7 mouse cellular contexts compared by ENCODE assay signal in the genomic region with DNA sequence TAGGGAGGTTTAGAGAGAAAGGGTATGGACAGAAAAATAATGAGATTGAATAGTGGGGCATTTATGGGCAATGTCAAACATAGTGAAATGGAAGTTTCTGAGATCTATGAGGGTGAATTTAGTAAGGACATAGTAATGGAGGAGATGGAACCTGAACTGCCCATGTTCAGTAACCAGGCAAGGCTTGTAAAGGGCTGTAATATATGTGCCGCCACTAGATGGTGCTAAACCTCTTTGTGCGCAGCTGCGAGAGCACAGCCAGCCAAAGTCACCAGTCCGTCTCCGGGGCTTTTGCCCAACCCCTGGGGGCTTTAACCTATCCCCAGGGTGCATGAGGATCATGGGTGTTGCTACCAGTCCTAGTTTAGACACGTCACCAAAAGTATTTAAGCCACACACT.
DNase-seq lines count a peak whose midpoint lies in the region; ATAC-seq and TF ChIP-seq lines count a peak whose summit lies in the region.
"Not testable (repeated sequence)": the region's sequence is repeated elsewhere in the genome, so short reads cannot be mapped to it uniquely, and the experiment has no call there.

No protein-coding gene starts in this region.

- peak; percentile 20 to 77 for DNase-seq in adrenal gland, adult (ENCODE audit: inconsistent age in 2 of 2, low spot score in 1 of 2)
- peak; percentile 7 for DNase-seq in kidney, adult 11 months
- peak; percentile 37 to 46 for DNase-seq in left cerebral cortex, adult 2 months (ENCODE audit: extremely low spot score in 1 of 2, low spot score in 2 of 2)
- DNase-seq in midbrain, embryonic 11.5 days (ENCODE audit: low spot score, missing footprints): peak; percentile 89
- DNase-seq in spleen, adult 2 months (ENCODE audit: low read depth in 1 of 2, low spot score in 2 of 2): peak; percentile 2 to 54

- not testable (repeated sequence) for H3K27ac ChIP-seq in left cerebral cortex, adult 2 months; midbrain, embryonic 11.5 days (ENCODE audit: low read depth, low read length); spleen, adult 2 months (ENCODE audit: insufficient read depth, low read length)

- peak; percentile 76 for ATAC-seq in common myeloid progenitor, adult 5-6 weeks (replicated peaks; ENCODE audit: low read depth, poor library complexity, severe bottlenecking)
- peak; percentile 78 for ATAC-seq in granulocyte monocyte progenitor cell, adult 5-6 weeks (replicated peaks; ENCODE audit: poor library complexity, severe bottlenecking)
- peak; percentile 81 for ATAC-seq in midbrain, embryonic 11.5 days (ENCODE audit: low FRiP score)

- H3K4me3 ChIP-seq in left cerebral cortex, adult 2 months; midbrain, embryonic 11.5 days (ENCODE audit: low read depth, low read length); spleen, adult 2 months (ENCODE audit: extremely low read depth, insufficient read depth, insufficient read length): not testable (repeated sequence)

- H3K9ac ChIP-seq in midbrain, embryonic 11.5 days (ENCODE audit: low read length): not testable (repeated sequence)

- H3K27me3 ChIP-seq in midbrain, embryonic 11.5 days (ENCODE audit: control insufficient read depth, insufficient read depth, low read length); spleen, adult 2 months (ENCODE audit: control insufficient read depth, insufficient read depth, low read length): not testable (repeated sequence)

- H3K9me3 ChIP-seq in midbrain, embryonic 11.5 days (ENCODE audit: control insufficient read depth, low read length): not testable (repeated sequence)

- H3K36me3 ChIP-seq in midbrain, embryonic 11.5 days (ENCODE audit: control insufficient read depth, insufficient read depth, low read length); spleen, adult 2 months (ENCODE audit: control insufficient read depth, insufficient read depth, low read length): not testable (repeated sequence)

- H3K4me2 ChIP-seq in midbrain, embryonic 11.5 days: not testable (repeated sequence)

- TF ChIP-seq POLR2A in spleen, adult 2 months (IDR thresholded peaks at IDR 0.05; ENCODE audit: low read depth, low read length): not testable (repeated sequence)

- not testable (repeated sequence) for H3K4me1 ChIP-seq in midbrain, embryonic 11.5 days (ENCODE audit: control insufficient read depth, insufficient read depth, low read length); spleen, adult 2 months (ENCODE audit: control insufficient read depth, insufficient read depth, insufficient read length)

- intact Hi-C loops in left cerebral cortex, adult 2 months (cut with DNase I): loop anchor here (1.0 to 2.0 kb wide), 2 partner anchors 329 to 448 kb away; no protein-coding TSS in a partner anchor

- 9% methylated on average over 3 of the region's 6 CpGs for WGBS in midbrain, embryonic 11.5 days
- WGBS in spleen, adult 2 months: 0% methylated on average over 3 of the region's 6 CpGs

- peak; percentile 55 for TF ChIP-seq CTCF in left cerebral cortex, adult 2 months (IDR thresholded peaks at IDR 0.05)
- TF ChIP-seq CTCF in spleen, adult 2 months (IDR thresholded peaks at IDR 0.05; ENCODE audit: extremely low read depth, insufficient read depth, insufficient read length, insufficient replicate concordance): not testable (repeated sequence)

Comparison
In these comparisons a context has a peak if more than half of its experiments do, and no peak if none do; other contexts are left out.
1. DNase-seq: peak in every context shown above with its lines; median percentile 89 in midbrain, embryonic 11.5 days; 48 in adrenal gland, adult; 42 in left cerebral cortex, adult 2 months; 28 in spleen, adult 2 months; 7 in kidney, adult 11 months.